Mouse (Mus musculus) kidney, adult 9 months (tissue): ENCODE measurements around the gene Pip4k2a.
"Not testable (repeated sequence)": the region's sequence is repeated elsewhere in the genome, so short reads cannot be mapped to it uniquely, and the experiment has no call there.

Experiments
- DNase-seq: peaks from one replicate; pipeline ENCODE4 v3.0.0; 2022

Gene Pip4k2a

GRCm38 (mm10) chr2:18921570-18922180 lies 76.3 kb downstream of the Pip4k2a start:
- no peak for DNase-seq

GRCm38 (mm10) chr2:18920461-18920877 lies 77.5 kb downstream of the Pip4k2a start:
- DNase-seq = no peak

GRCm38 (mm10) chr2:18919797-18920354 lies 78.0 kb downstream of the Pip4k2a start:
- DNase-seq = no peak

- DNase-seq = no peak
Observed at GRCm38 (mm10) chr2:18917838-18918237, 80.1 kb downstream of the Pip4k2a start.

- DNase-seq = peak; percentile 33
Observed at GRCm38 (mm10) chr2:18917380-18917750, 80.6 kb downstream of the Pip4k2a start.

GRCm38 (mm10) chr2:18916615-18917379 lies 81.1 kb downstream of the Pip4k2a start:
- no peak for DNase-seq

- DNase-seq = no peak
Observed at GRCm38 (mm10) chr2:18916042-18916407, 81.9 kb downstream of the Pip4k2a start.

GRCm38 (mm10) chr2:18915372-18916041 lies 82.4 kb downstream of the Pip4k2a start:
- DNase-seq = peak; percentile 53

- no peak for DNase-seq
Observed at GRCm38 (mm10) chr2:18914750-18915149, 83.2 kb downstream of the Pip4k2a start.

- no peak for DNase-seq
Observed at GRCm38 (mm10) chr2:18913642-18914041, 84.3 kb downstream of the Pip4k2a start.

- DNase-seq = no peak
Observed at GRCm38 (mm10) chr2:18911251-18911934, 86.5 kb downstream of the Pip4k2a start.

- no peak for DNase-seq
Observed at GRCm38 (mm10) chr2:18910209-18910608, 87.7 kb downstream of the Pip4k2a start.

- no peak for DNase-seq
Observed at GRCm38 (mm10) chr2:18909713-18910112, 88.2 kb downstream of the Pip4k2a start.

GRCm38 (mm10) chr2:18907269-18907668 lies 90.7 kb downstream of the Pip4k2a start:
- no peak for DNase-seq

- DNase-seq = no peak
Observed at GRCm38 (mm10) chr2:18906421-18907084, 91.4 kb downstream of the Pip4k2a start.

GRCm38 (mm10) chr2:18903301-18904068 lies 94.4 kb downstream of the Pip4k2a start:
- no peak for DNase-seq

- no peak for DNase-seq
Observed at GRCm38 (mm10) chr2:18901133-18901532, 96.8 kb downstream of the Pip4k2a start.

GRCm38 (mm10) chr2:18900635-18901034 lies 97.3 kb downstream of the Pip4k2a start:
- DNase-seq = no peak

GRCm38 (mm10) chr2:18897742-18898256 lies 100.1 kb downstream of the Pip4k2a start:
- DNase-seq = peak; percentile 36

- DNase-seq = peak; percentile 20
Observed at GRCm38 (mm10) chr2:18896015-18896414, 101.9 kb downstream of the Pip4k2a start.

GRCm38 (mm10) chr2:18893336-18893735 lies 104.6 kb downstream of the Pip4k2a start:
- not testable (repeated sequence) for DNase-seq
